Mouse (Mus musculus) hindbrain, postnatal 0 days (tissue): ENCODE data around the gene Nrg4. TPM values are rescaled to one million over a fixed set of nuclear protein-coding genes. Genes with fewer than 3 reads are reported as not detected.

Experiments used
- ATAC-seq: fragments of 200-750 bp; cut with Nextera tagmentation; 2 replicates; pipeline ENCODE4 v1.8.0; 2017; ENCODE audit warnings: mild to moderate bottlenecking, moderate TSS enrichment, moderate library complexity
- DNase-seq: peaks from one replicate; pipeline ENCODE4 v3.0.0-alpha.2; 2015; ENCODE audit warnings: low spot score
- H3K27ac ChIP-seq: fragments of 300-500 bp; sonication (generic); 2 replicates; pipeline ENCODE4 v1.5.1; 2014; ENCODE audit warnings: mild to moderate bottlenecking
- H3K27me3 ChIP-seq: fragments of 300-500 bp; sonication (generic); 2 replicates; pipeline ENCODE4 v1.6.1; 2014; ENCODE audit warnings: low read length, mixed read lengths; ENCODE audit not compliant: insufficient read depth
- H3K36me3 ChIP-seq: fragments of 300-500 bp; sonication (generic); 2 replicates; pipeline ENCODE4 v1.6.1; 2014; ENCODE audit warnings: low read length, mixed read lengths; ENCODE audit not compliant: insufficient read depth
- H3K4me1 ChIP-seq: fragments of 300-500 bp; sonication (generic); 2 replicates; pipeline ENCODE4 v1.6.1; 2014; ENCODE audit warnings: antibody characterized with exemption, low read length, mixed read lengths; ENCODE audit not compliant: insufficient read depth
- H3K4me2 ChIP-seq: fragments of 300-500 bp; sonication (generic); 2 replicates; pipeline ENCODE4 v1.6.1; 2014; ENCODE audit warnings: low read depth, mild to moderate bottlenecking, low read length, moderate library complexity, mixed read lengths
- H3K4me3 ChIP-seq: fragments of 300-500 bp; sonication (generic); 2 replicates; pipeline ENCODE4 v1.5.1; 2014; ENCODE audit warnings: low read length
- H3K9ac ChIP-seq: fragments of 300-500 bp; sonication (generic); replicated peaks from 2 replicates; pipeline ENCODE4 v1.6.1; 2014; ENCODE audit warnings: mild to moderate bottlenecking, low read length, moderate library complexity, mixed read lengths
- H3K9me3 ChIP-seq: fragments of 300-500 bp; sonication (generic); 2 replicates; pipeline ENCODE4 v1.6.1; 2016; ENCODE audit warnings: low read length, mixed read lengths
- CTCF ChIP-seq: IDR thresholded peaks from 2 replicates; pipeline ENCODE4 v1.5.1; 2016; ENCODE audit warnings: antibody characterized with exemption, control low read depth, low read depth
- WGBS: fragments of 180-500 bp; shearing (Covaris S2); extraction: QIAGEN DNeasy Blood & Tissue Kit; methylation state at CpG from one replicate; pipeline ENCODE4 v1.1.7; 2014; 5-methylcytosine and 5-hydroxymethylcytosine counted together
- polyA plus RNA-seq: library from polyadenylated mRNA; unstranded; fragments of >200 nt; fragmentation: Nextera tagmentation; extraction: Ambion mirVana; gene quantifications from 2 replicates; pipeline ENCODE4 v1.2.1, GENCODE M21; 2015
- total RNA-seq: library from RNA; depleted of rRNA; stranded (reverse); fragments of >200 nt; gene quantifications from 2 replicates; pipeline ENCODE4 v1.2.3, GENCODE M21; 2014

Gene Nrg4
- total and polyA plus RNA-seq, 2 experiments from 2014 or later, result 0.68 to 1.7 TPM

GRCm38 (mm10) chr9:55277562-55277961 is 49.1 kb downstream of the Nrg4 start:
- WGBS, result 72% methylated on average over 4 of the region's 4 CpGs
- no peaks in the 10 kb centered on the region for H3K36me3 ChIP-seq
- H3K9me3 ChIP-seq, result no peaks in the 10 kb centered on the region
- no peak overlapping the region for H3K27ac ChIP-seq
- DNase-seq (no peak), ATAC-seq (no peak)
- no peak overlapping the region for H3K4me3 ChIP-seq
- no peak overlapping the region for H3K4me2 ChIP-seq
- H3K9ac ChIP-seq, result no peak overlapping the region
- no peak for TF ChIP-seq CTCF
- H3K4me1 ChIP-seq, result no peaks in the 10 kb centered on the region
- no peaks in the 10 kb centered on the region for H3K27me3 ChIP-seq

- ATAC-seq, result no peak
- TF ChIP-seq CTCF, result no peak
- no peaks in the 10 kb centered on the region for H3K9me3 ChIP-seq
- WGBS, result 44% methylated on average over 4 of the region's 4 CpGs
- no peak for DNase-seq
- no peaks in the 10 kb centered on the region for H3K36me3 ChIP-seq
- H3K4me1 ChIP-seq, result 0 out of 2 replicates have a peak, but pooled peaks cover 4% of the 10 kb centered on the region
- no peak overlapping the region for H3K9ac ChIP-seq
- no peak overlapping the region for H3K4me3 ChIP-seq
- H3K4me2 ChIP-seq, result no peak overlapping the region
- no peaks in the 10 kb centered on the region for H3K27me3 ChIP-seq
- H3K27ac ChIP-seq, result no peak overlapping the region
Measured at GRCm38 (mm10) chr9:55273906-55274305, 52.7 kb downstream of the Nrg4 start.

- no peak for ATAC-seq
- Histone ChIP-seq H3K4me1 (0 out of 2 replicates have a peak, but pooled peaks cover 4% of the 10 kb centered on the region), H3K4me3 (no peak overlapping the region), H3K27ac (no peak overlapping the region), H3K9me3 (no peaks in the 10 kb centered on the region), H3K27me3 (no peaks in the 10 kb centered on the region), H3K9ac (no peak overlapping the region), H3K4me2 (no peak overlapping the region), H3K36me3 (no peaks in the 10 kb centered on the region)
- WGBS, result 62% methylated on average over 5 of the region's 5 CpGs
- no peak for TF ChIP-seq CTCF
- DNase-seq, result no peak
Measured at GRCm38 (mm10) chr9:55271960-55272560, 54.6 kb downstream of the Nrg4 start.

GRCm38 (mm10) chr9:55264356-55265302 is 62.0 kb downstream of the Nrg4 start:
- WGBS, result 80% methylated on average over 8 of the region's 8 CpGs
- no peaks in the 10 kb centered on the region for H3K27me3 ChIP-seq

GRCm38 (mm10) chr9:55259741-55260140 is 66.9 kb downstream of the Nrg4 start:
- TF ChIP-seq CTCF, result no peak
- no peaks in the 10 kb centered on the region for H3K4me1 ChIP-seq
- no peak for DNase-seq
- no peaks in the 10 kb centered on the region for H3K27me3 ChIP-seq
- no peak overlapping the region for H3K4me2 ChIP-seq
- H3K36me3 ChIP-seq, result no peaks in the 10 kb centered on the region
- no peak overlapping the region for H3K9ac ChIP-seq
- no peak overlapping the region for H3K27ac ChIP-seq
- WGBS, result 39% methylated on average over 6 of the region's 6 CpGs
- no peaks in the 10 kb centered on the region for H3K9me3 ChIP-seq
- H3K4me3 ChIP-seq, result no peak overlapping the region
- ATAC-seq, result no peak

More at GRCm38 (mm10) chr9:55264356-55265302, 62.0 kb downstream of the Nrg4 start:
- Histone ChIP-seq H3K4me3 (no peak overlapping the region), H3K9ac (no peak overlapping the region), H3K27ac (no peak overlapping the region), H3K4me2 (no peak overlapping the region), H3K4me1 (no peaks in the 10 kb centered on the region), H3K9me3 (no peaks in the 10 kb centered on the region), H3K36me3 (no peaks in the 10 kb centered on the region)
- TF ChIP-seq CTCF, result no peak
- no peak for DNase-seq
- ATAC-seq, result no peak

- Histone ChIP-seq H3K27ac (no peak overlapping the region), H3K36me3 (no peaks in the 10 kb centered on the region), H3K9ac (no peak overlapping the region), H3K27me3 (no peaks in the 10 kb centered on the region), H3K4me3 (no peak overlapping the region), H3K4me1 (no peaks in the 10 kb centered on the region), H3K4me2 (no peak overlapping the region), H3K9me3 (no peaks in the 10 kb centered on the region)
- DNase-seq (no peak), ATAC-seq (no peak)
- 86% methylated on average over 2 of the region's 2 CpGs for WGBS
- TF ChIP-seq CTCF, result no peak
Measured at GRCm38 (mm10) chr9:55257105-55257504, 69.5 kb downstream of the Nrg4 start.
